Mouse (Mus musculus) embryonic facial prominence, embryonic 15.5 days (tissue): Measurements from ENCODE around the gene Gm12394. TPM values are rescaled to one million over a fixed set of nuclear protein-coding genes. Genes with fewer than 3 reads are reported as not detected.
"Not testable (repeated sequence)": the region's sequence is repeated elsewhere in the genome, so short reads cannot be mapped to it uniquely, and the experiment has no call there.

Experiments used
- ATAC-seq: fragments of 200-750 bp; cut with Nextera tagmentation; 2 replicates; pipeline ENCODE4 v1.8.0; 2017; ENCODE audit warnings: low read depth, moderate TSS enrichment; ENCODE audit not compliant: insufficient number of reproducible peaks, low FRiP score, low TSS enrichment
- H3K27ac ChIP-seq: fragments of 300-500 bp; sonication (generic); replicated peaks from 2 replicates; pipeline ENCODE4 v1.5.1; 2015; ENCODE audit warnings: mild to moderate bottlenecking, inconsistent platforms
- H3K27me3 ChIP-seq: fragments of 300-500 bp; sonication (generic); 2 replicates; pipeline ENCODE4 v1.6.1; 2015; ENCODE audit warnings: inconsistent platforms
- H3K36me3 ChIP-seq: fragments of 300-500 bp; sonication (generic); 2 replicates; pipeline ENCODE4 v1.6.1; 2015; ENCODE audit warnings: mild to moderate bottlenecking, inconsistent platforms
- H3K4me1 ChIP-seq: fragments of 300-500 bp; sonication (generic); 2 replicates; pipeline ENCODE4 v1.6.1; 2015; ENCODE audit warnings: inconsistent platforms
- H3K4me2 ChIP-seq: fragments of 300-500 bp; sonication (generic); replicated peaks from 2 replicates; pipeline ENCODE4 v1.6.1; 2015; ENCODE audit warnings: mild to moderate bottlenecking, inconsistent platforms
- H3K4me3 ChIP-seq: fragments of 300-500 bp; sonication (generic); replicated peaks from 2 replicates; pipeline ENCODE4 v1.5.1; 2015; ENCODE audit warnings: mild to moderate bottlenecking, inconsistent platforms
- H3K9ac ChIP-seq: fragments of 300-500 bp; sonication (generic); 2 replicates; pipeline ENCODE4 v1.6.1; 2015; ENCODE audit warnings: inconsistent platforms
- H3K9me3 ChIP-seq: fragments of 300-500 bp; sonication (generic); replicated peaks from 2 replicates; pipeline ENCODE4 v1.6.1; 2016; ENCODE audit warnings: inconsistent platforms
- WGBS: fragments of 180-500 bp; shearing (Covaris S2); methylation state at CpG from one replicate; pipeline ENCODE4 v1.1.7; 2015; 5-methylcytosine and 5-hydroxymethylcytosine counted together
- polyA plus RNA-seq: library from polyadenylated mRNA; unstranded; fragments of >200 nt; fragmentation: Nextera tagmentation; extraction: Ambion mirVana; gene quantifications from 2 replicates; pipeline ENCODE4 v1.2.1, GENCODE M21; 2015

The Gm12394 gene
- polyA plus RNA-seq, 1 experiment from 2014 or later, result 0.11 TPM

- not testable (repeated sequence) for H3K36me3 ChIP-seq, H3K4me2 ChIP-seq, H3K4me1 ChIP-seq, H3K4me3 ChIP-seq, H3K9ac ChIP-seq, H3K9me3 ChIP-seq, ATAC-seq, H3K27me3 ChIP-seq, H3K27ac ChIP-seq
- 73% methylated on average over 1 of the region's 1 CpGs for WGBS
Observed at GRCm38 (mm10) chr4:42853788-42854187, 2.8 kb downstream of the Gm12394 start, which contains the start of gene Fam205a1. Fam205a1 (minus strand) TSS chr4:42853888.

- not testable (repeated sequence) for H3K36me3 ChIP-seq, H3K27me3 ChIP-seq, H3K4me3 ChIP-seq, H3K27ac ChIP-seq, H3K4me2 ChIP-seq, H3K9ac ChIP-seq, ATAC-seq, H3K9me3 ChIP-seq, H3K4me1 ChIP-seq
- no CpG with 5 or more reads among the region's 5 CpGs for WGBS
Observed at GRCm38 (mm10) chr4:42773893-42774292, 82.7 kb downstream of the Gm12394 start, which contains the start of gene Ccl21a. Ccl21a (minus strand) TSS chr4:42773993.

- not testable (repeated sequence) for H3K4me1 ChIP-seq, ATAC-seq, H3K27ac ChIP-seq, H3K4me2 ChIP-seq, H3K9ac ChIP-seq, H3K4me3 ChIP-seq, H3K36me3 ChIP-seq, H3K9me3 ChIP-seq, H3K27me3 ChIP-seq
- WGBS, result no CpG with 5 or more reads among the region's 6 CpGs
Observed at GRCm38 (mm10) chr4:42756477-42756876, 100.1 kb downstream of the Gm12394 start, which contains the start of gene Ccl19. Ccl19 (minus strand) TSS chr4:42756577.

GRCm38 (mm10) chr4:42735245-42735644 is 121.3 kb downstream of the Gm12394 start, which contains the start of gene 4930578G10Rik:
4930578G10Rik (plus strand) TSS chr4:42735545.
- ATAC-seq, H3K4me1 ChIP-seq: not testable (repeated sequence)
- WGBS, result no CpG with 5 or more reads among the region's 13 CpGs

More at GRCm38 (mm10) chr4:42735245-42735644, 121.3 kb downstream of the Gm12394 start, which contains the start of gene 4930578G10Rik:
- not testable (repeated sequence) for H3K9me3 ChIP-seq, H3K4me3 ChIP-seq, H3K27me3 ChIP-seq, H3K9ac ChIP-seq, H3K4me2 ChIP-seq, H3K27ac ChIP-seq, H3K36me3 ChIP-seq

Other genes with a start within 250 kb of the Gm12394 start
- gene Gm10591, start 244.6 kb downstream of the Gm12394 start, polyA plus RNA-seq, result not detected in 2 replicates
- gene Gm2564, start 227.1 kb downstream of the Gm12394 start, polyA plus RNA-seq, result 0.50 TPM in 1 of 2 replicates, not detected in the other
- not detected in 2 replicates for gene Ccl27b, start 201.5 kb downstream of the Gm12394 start, polyA plus RNA-seq
- gene Il11ra2, start 194.9 kb downstream of the Gm12394 start, polyA plus RNA-seq, result 0.28 TPM in 1 of 2 replicates, not detected in the other
- not detected in 2 replicates for gene 4930578G10Rik, start 121.2 kb downstream of the Gm12394 start, polyA plus RNA-seq
- gene Ccl19, start 100.2 kb downstream of the Gm12394 start, polyA plus RNA-seq, result not detected in 2 replicates
- 98.7 and 109 TPM in 2 replicates for gene Ccl21a, start 82.8 kb downstream of the Gm12394 start, polyA plus RNA-seq
- gene Fam205a1, start 2.9 kb downstream of the Gm12394 start, polyA plus RNA-seq, result not detected in 2 replicates
- 0.36 and 0.46 TPM in 2 replicates for gene Fam205c, start 17.5 kb upstream of the Gm12394 start, polyA plus RNA-seq
- gene Phf24, start 59.9 kb upstream of the Gm12394 start, polyA plus RNA-seq, result 2.0 and 2.8 TPM in 2 replicates
- 10.4 and 11.6 TPM in 2 replicates for gene Dnajb5, start 93.0 kb upstream of the Gm12394 start, polyA plus RNA-seq
- 0.24 and 1.6 TPM in 2 replicates for gene 1700022I11Rik, start 112.8 kb upstream of the Gm12394 start, polyA plus RNA-seq
- gene Vcp, start 143.7 kb upstream of the Gm12394 start, polyA plus RNA-seq, result 478 and 494 TPM in 2 replicates
- 19.8 and 22.3 TPM in 2 replicates for gene Fancg, start 153.7 kb upstream of the Gm12394 start, polyA plus RNA-seq
- gene Pigo, start 169.0 kb upstream of the Gm12394 start, polyA plus RNA-seq, result 23.4 and 23.9 TPM in 2 replicates
- 294 and 307 TPM in 2 replicates for gene Stoml2, start 174.9 kb upstream of the Gm12394 start, polyA plus RNA-seq
- 16.9 and 17.2 TPM in 2 replicates for gene Fam214b, start 189.4 kb upstream of the Gm12394 start, polyA plus RNA-seq
- gene Unc13b, start 202.2 kb upstream of the Gm12394 start, polyA plus RNA-seq, result 4.9 and 6.3 TPM in 2 replicates